In the genomic region with DNA sequence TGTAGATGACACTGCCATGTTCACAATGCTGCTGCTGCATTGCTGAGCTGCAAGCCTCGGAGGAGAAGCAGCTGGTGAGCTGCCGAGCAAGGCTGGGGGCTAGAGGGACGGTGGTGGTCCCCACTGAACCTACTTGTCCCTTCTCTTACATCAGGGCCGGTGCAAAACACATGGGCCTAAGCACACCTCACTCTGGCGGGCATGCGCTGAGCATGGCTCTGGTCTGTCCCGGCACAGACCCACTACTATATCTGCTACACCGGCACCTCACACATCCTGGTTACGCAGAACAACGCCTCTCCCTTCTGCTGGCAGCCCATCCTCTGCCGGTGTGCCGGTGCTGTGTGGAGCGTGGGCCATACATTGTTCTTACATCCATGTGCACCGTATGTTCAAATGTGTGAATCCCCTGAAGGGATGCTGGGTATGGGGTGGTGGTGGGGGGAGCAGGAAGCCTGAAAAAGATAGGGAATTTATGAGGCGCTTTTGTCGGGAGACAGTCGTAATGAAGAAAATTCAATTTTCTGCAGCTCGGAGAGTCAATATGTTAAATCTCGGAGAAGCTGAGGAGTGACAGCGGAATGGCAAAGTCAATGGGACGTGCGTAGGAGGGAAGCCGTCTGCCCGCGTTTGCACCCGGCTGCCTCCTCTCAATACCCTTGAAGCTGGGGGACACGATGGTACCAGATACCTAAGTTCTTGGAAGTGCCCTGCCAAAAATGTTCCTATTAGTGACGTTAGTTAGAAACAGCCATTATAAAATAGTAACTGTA, we compare ENCODE assay signal across 18 mouse cellular contexts. TPM values are rescaled to one million over a fixed set of nuclear protein-coding genes. Genes with fewer than 3 reads are reported as not detected.
DNase-seq lines count a peak whose midpoint lies in the region; ATAC-seq and TF ChIP-seq lines count a peak whose summit lies in the region.
"Had no signal": no experiment of that assay in that cellular context is flagged by ENCODE, and none has a peak within 500 bp of the region (broad histone marks: within the 10 kb centered on the region; RNA-seq: fewer than 3 reads in every experiment).

No protein-coding gene starts in this region.

- intact Hi-C loops in left cerebral cortex, adult 2 months (cut with DNase I): no loop called here

- no peak for DNase-seq in forebrain, embryonic 10.5 days (ENCODE audit: extremely low spot score, low spot score)
- DNase-seq in left cerebral cortex, adult 2 months (ENCODE audit: extremely low spot score in 1 of 2, low spot score in 2 of 2): no peak
- DNase-seq in left cerebral cortex, adult 8-10 months (ENCODE audit: low spot score in 2 of 2): no peak
- no peak for DNase-seq in forebrain, embryonic 14.5 days (ENCODE audit: low spot score)
- no peak for DNase-seq in retina, embryonic 14.5 days (ENCODE audit: low spot score)
- no peak for DNase-seq in embryo, embryonic 10 days (ENCODE audit: low spot score)
- DNase-seq: adrenal gland, postnatal 14 days; right cerebral cortex, postnatal 14 days; thymus, postnatal 25 days had no signal

- H3K9ac ChIP-seq in forebrain, embryonic 12.5 days: no peak overlapping the region
- H3K9ac ChIP-seq in forebrain, embryonic 14.5 days (ENCODE audit: low read length): no peak overlapping the region
- peak overlapping the region; percentile 17 for H3K9ac ChIP-seq in hindbrain, embryonic 16.5 days (ENCODE audit: low read depth, low read length)
- H3K9ac ChIP-seq: embryonic facial prominence, embryonic 12.5 days; kidney, embryonic 15.5 days; liver, embryonic 15.5 days had no signal

- H3K36me3 ChIP-seq in forebrain, embryonic 12.5 days (replicated peaks): no peaks in the 10 kb centered on the region
- no peaks in the 10 kb centered on the region for H3K36me3 ChIP-seq in forebrain, embryonic 10.5 days (replicated peaks)
- H3K36me3 ChIP-seq in forebrain, embryonic 14.5 days (ENCODE audit: control insufficient read depth, insufficient read depth, low read length): no peaks in the 10 kb centered on the region
- H3K36me3 ChIP-seq in hindbrain, embryonic 16.5 days (ENCODE audit: control insufficient read depth, insufficient read depth, low read length): no peaks in the 10 kb centered on the region
- H3K36me3 ChIP-seq: embryonic facial prominence, embryonic 12.5 days; kidney, embryonic 15.5 days; liver, embryonic 15.5 days had no signal

- peaks cover 23% of the 10 kb centered on the region for H3K4me1 ChIP-seq in forebrain, embryonic 12.5 days
- peaks cover 22% of the 10 kb centered on the region for H3K4me1 ChIP-seq in forebrain, embryonic 10.5 days
- peaks cover 19% of the 10 kb centered on the region for H3K4me1 ChIP-seq in forebrain, embryonic 14.5 days (ENCODE audit: control insufficient read depth, insufficient read depth, low read length)
- peaks cover 33% of the 10 kb centered on the region for H3K4me1 ChIP-seq in hindbrain, embryonic 16.5 days (ENCODE audit: control insufficient read depth, insufficient read depth, low read depth, low read length)
- H3K4me1 ChIP-seq: liver, embryonic 15.5 days had no signal

- no peaks in the 10 kb centered on the region for H3K9me3 ChIP-seq in forebrain, embryonic 12.5 days
- H3K9me3 ChIP-seq in forebrain, embryonic 10.5 days: no peaks in the 10 kb centered on the region
- H3K9me3 ChIP-seq in forebrain, embryonic 14.5 days (replicated peaks; ENCODE audit: control insufficient read depth, low read length): no peaks in the 10 kb centered on the region
- no peaks in the 10 kb centered on the region for H3K9me3 ChIP-seq in hindbrain, embryonic 16.5 days (ENCODE audit: control insufficient read depth, low read length)
- H3K9me3 ChIP-seq: embryonic facial prominence, embryonic 12.5 days; kidney, embryonic 15.5 days; liver, embryonic 15.5 days had no signal

- 87% methylated on average over 28 of the region's 28 CpGs for WGBS in forebrain, embryonic 12.5 days
- WGBS in forebrain, embryonic 10.5 days: 92% methylated on average over 28 of the region's 28 CpGs
- 84% methylated on average over 28 of the region's 28 CpGs for WGBS in forebrain, embryonic 14.5 days
- 67% methylated on average over 28 of the region's 28 CpGs for WGBS in hindbrain, embryonic 16.5 days

- no peak overlapping the region for H3K4me2 ChIP-seq in forebrain, embryonic 12.5 days
- no peak overlapping the region for H3K4me2 ChIP-seq in forebrain, embryonic 14.5 days (ENCODE audit: low read length)
- H3K4me2 ChIP-seq in hindbrain, embryonic 16.5 days (ENCODE audit: low read length): no peak overlapping the region
- H3K4me2 ChIP-seq: embryonic facial prominence, embryonic 12.5 days; heart, embryonic 11.5 days; kidney, embryonic 15.5 days; liver, embryonic 15.5 days had no signal

- 0 out of 2 replicates have a peak overlapping the region, but pooled peaks have one; percentile 8 for H3K27ac ChIP-seq in forebrain, embryonic 12.5 days
- no peak overlapping the region for H3K27ac ChIP-seq in forebrain, embryonic 10.5 days
- peak overlapping the region; percentile 55; the same call in 1 of the 2 replicates for H3K27ac ChIP-seq in left cerebral cortex, adult 2 months
- H3K27ac ChIP-seq in forebrain, embryonic 14.5 days (ENCODE audit: low read depth, low read length): peak overlapping the region; percentile 63
- peak overlapping the region; percentile 81 for H3K27ac ChIP-seq in hindbrain, embryonic 16.5 days (ENCODE audit: low read depth, low read length)
- H3K27ac ChIP-seq: embryonic facial prominence, embryonic 12.5 days; kidney, embryonic 15.5 days; liver, embryonic 15.5 days had no signal

- H3K27me3 ChIP-seq in forebrain, embryonic 12.5 days: peaks cover 73% of the 10 kb centered on the region
- H3K27me3 ChIP-seq in forebrain, embryonic 10.5 days (ENCODE audit: poor library complexity, severe bottlenecking): peaks cover 79% of the 10 kb centered on the region
- no peaks in the 10 kb centered on the region for H3K27me3 ChIP-seq in forebrain, embryonic 14.5 days (replicated peaks; ENCODE audit: control insufficient read depth, insufficient read depth, low read length)
- H3K27me3 ChIP-seq in hindbrain, embryonic 16.5 days (replicated peaks; ENCODE audit: control insufficient read depth, insufficient read depth, low read length): no peaks in the 10 kb centered on the region
- H3K27me3 ChIP-seq: Patski had no signal

- TF ChIP-seq CTCF in left cerebral cortex, adult 2 months (IDR thresholded peaks at IDR 0.05): no peak

- no peak for ATAC-seq in forebrain, embryonic 12.5 days (ENCODE audit: low FRiP score)
- ATAC-seq in forebrain, embryonic 14.5 days: no peak
- ATAC-seq in hindbrain, embryonic 16.5 days: no peak
- ATAC-seq: activated CD4-positive, CD25-positive, alpha-beta regulatory T cell, adult 4 months; lung, postnatal 0 days; Patski had no signal

- no peak overlapping the region for H3K4me3 ChIP-seq in forebrain, embryonic 12.5 days (replicated peaks)
- no peak overlapping the region for H3K4me3 ChIP-seq in forebrain, embryonic 10.5 days
- no peak overlapping the region for H3K4me3 ChIP-seq in left cerebral cortex, adult 2 months
- no peak overlapping the region for H3K4me3 ChIP-seq in forebrain, embryonic 14.5 days (ENCODE audit: low read depth, low read length)
- H3K4me3 ChIP-seq in hindbrain, embryonic 16.5 days (ENCODE audit: low read length): no peak overlapping the region
- H3K4me3 ChIP-seq: embryonic facial prominence, embryonic 12.5 days; kidney, embryonic 15.5 days; liver, embryonic 15.5 days had no signal

RNA-seq across cellular contexts. Expression of a gene that starts 12.0 kb away (rescaled TPM):
- 38.8 and 42.7 TPM in 2 replicates for polyA plus RNA-seq in forebrain, embryonic 12.5 days (2016; fragmentation: Nextera tagmentation; extraction: Ambion mirVana)
- polyA plus RNA-seq in forebrain, embryonic 10.5 days (2016; fragmentation: Nextera tagmentation; extraction: Ambion mirVana): 21.9 and 24.0 TPM in 2 replicates
- total RNA-seq in left cerebral cortex, adult 2 months (2021): 10 to 100 TPM; 79.8 to 85.7 TPM
- total RNA-seq in left cerebral cortex, adult 8-10 months (2022): 10 to 100 TPM; 74.9 to 85.2 (median 82.2) TPM
- polyA plus RNA-seq in forebrain, embryonic 14.5 days (2014; fragmentation: Nextera tagmentation; extraction: Ambion mirVana): 48.2 and 61.2 TPM in 2 replicates
- polyA plus RNA-seq in hindbrain, embryonic 16.5 days (2015; fragmentation: Nextera tagmentation; extraction: Ambion mirVana): 34.6 and 40.9 TPM in 2 replicates
